Mouse (Mus musculus) heart, embryonic 14.5 days (tissue): Measurements from ENCODE around the gene Cacna2d4. TPM values are rescaled to one million over a fixed set of nuclear protein-coding genes. Genes with fewer than 3 reads are reported as not detected.

ENCODE experiments used
- ATAC-seq: fragments of 200-750 bp; cut with Nextera tagmentation; 2 replicates; pipeline ENCODE4 v1.8.0; 2017; ENCODE audit warnings: low read depth, moderate TSS enrichment; ENCODE audit not compliant: insufficient number of reproducible peaks, insufficient read depth, low FRiP score
- H3K27ac ChIP-seq, 2 experiments: fragments of 200-500 bp in 1 of 2; fragments of 300-500 bp in 1 of 2; sonication (generic) in 1 of 2; replicated peaks in 1 of 2; 2 replicates each; pipeline ENCODE4 v1.5.1; 2012 to 2014; ENCODE audit warnings: low read depth in 2 of 2, low read length in 2 of 2, control low read depth in 1 of 2, mild to moderate bottlenecking in 1 of 2, mixed read lengths in 1 of 2; ENCODE audit not compliant: control insufficient read depth in 1 of 2, insufficient read depth in 1 of 2
- H3K27me3 ChIP-seq: fragments of 300-500 bp; sonication (generic); 2 replicates; pipeline ENCODE4 v1.6.1; 2014; ENCODE audit warnings: mild to moderate bottlenecking, low read length, control low read depth; ENCODE audit not compliant: control insufficient read depth, insufficient read depth
- H3K36me3 ChIP-seq: fragments of 300-500 bp; sonication (generic); 2 replicates; pipeline ENCODE4 v1.6.1; 2014; ENCODE audit warnings: mild to moderate bottlenecking, control low read depth, low read length, mixed read lengths; ENCODE audit not compliant: control insufficient read depth, insufficient read depth
- H3K4me1 ChIP-seq, 2 experiments: fragments of 200-500 bp in 1 of 2; fragments of 300-500 bp in 1 of 2; sonication (generic) in 1 of 2; 2 replicates each; pipeline ENCODE4 v1.6.1; 2012 to 2014; ENCODE audit warnings: low read length in 2 of 2, control low read depth in 1 of 2, mixed read lengths in 1 of 2; ENCODE audit not compliant: control insufficient read depth in 2 of 2, insufficient read depth in 2 of 2
- H3K4me2 ChIP-seq: fragments of 300-500 bp; sonication (generic); 2 replicates; pipeline ENCODE4 v1.6.1; 2014; ENCODE audit warnings: mild to moderate bottlenecking, low read length
- H3K4me3 ChIP-seq, 2 experiments: fragments of 200-500 bp in 1 of 2; fragments of 300-500 bp in 1 of 2; sonication (generic) in 1 of 2; 2 replicates each; pipeline ENCODE4 v1.5.1; 2012 to 2014; ENCODE audit warnings: low read length in 2 of 2, mild to moderate bottlenecking in 2 of 2, control low read depth in 1 of 2, low read depth in 1 of 2, moderate library complexity in 1 of 2; ENCODE audit not compliant: control insufficient read depth in 1 of 2, insufficient read depth in 1 of 2
- H3K9ac ChIP-seq: fragments of 300-500 bp; sonication (generic); 2 replicates; pipeline ENCODE4 v1.6.1; 2014; ENCODE audit warnings: mild to moderate bottlenecking, low read length
- H3K9me3 ChIP-seq: fragments of 300-500 bp; sonication (generic); 2 replicates; pipeline ENCODE4 v1.6.1; 2016; ENCODE audit warnings: low read length, control low read depth; ENCODE audit not compliant: control insufficient read depth
- WGBS: fragments of 180-500 bp; shearing (Covaris S2); extraction: QIAGEN DNeasy Blood & Tissue Kit; methylation state at CpG from one replicate; pipeline ENCODE4 v1.1.7; 2014; 5-methylcytosine and 5-hydroxymethylcytosine counted together
- polyA plus RNA-seq: library from polyadenylated mRNA; unstranded; fragments of >200 nt; fragmentation: Nextera tagmentation; extraction: Ambion mirVana; gene quantifications from 2 replicates; pipeline ENCODE4 v1.2.1, GENCODE M21; 2014

Gene Cacna2d4
- polyA plus RNA-seq, 1 experiment from 2014 or later = not detected

- H3K4me2 ChIP-seq = peak within 1 kb of the TSS; percentile 63
- H3K36me3 ChIP-seq = no peaks in the 10 kb centered on the region
- H3K27ac ChIP-seq = no peak within 1 kb of the TSS
- peak within 1 kb of the TSS; percentile 32 to 33 for H3K4me3 ChIP-seq
- 2% methylated on average over 24 of the region's 31 CpGs for WGBS
- no peak for ATAC-seq
- peaks cover 7 to 17% of the 10 kb centered on the region in 2 experiments; a peak in 3 of 4 replicates for H3K4me1 ChIP-seq
- no peaks in the 10 kb centered on the region for H3K9me3 ChIP-seq
- H3K27me3 ChIP-seq = peaks cover 68% of the 10 kb centered on the region
- no peak within 1 kb of the TSS for H3K9ac ChIP-seq
Observed at GRCm38 (mm10) chr6:119330506-119330905, 94.2 kb downstream of the Cacna2d4 start, which contains the start of gene Lrtm2. Lrtm2 (minus strand) TSS chr6:119330766.

- Histone ChIP-seq H3K4me2 (no peak overlapping the region), H3K9ac (no peak overlapping the region), H3K36me3 (no peaks in the 10 kb centered on the region), H3K4me1 (peaks cover 7 to 17% of the 10 kb centered on the region in 2 experiments; a peak in 3 of 4 replicates), H3K9me3 (no peaks in the 10 kb centered on the region), H3K27me3 (peaks cover 53% of the 10 kb centered on the region), H3K4me3 (no peak overlapping the region), H3K27ac (no peak overlapping the region)
- ATAC-seq = no peak
- 15% methylated on average over 1 of the region's 1 CpGs for WGBS
Observed at GRCm38 (mm10) chr6:119332111-119332510, 95.8 kb downstream of the Cacna2d4 start.

GRCm38 (mm10) chr6:119333202-119333601, 96.9 kb downstream of the Cacna2d4 start:
- no peak overlapping the region for H3K9ac ChIP-seq
- H3K4me1 ChIP-seq = peaks cover 7 to 17% of the 10 kb centered on the region in 2 experiments; a peak in 3 of 4 replicates
- no peak overlapping the region for H3K27ac ChIP-seq
- H3K4me2 ChIP-seq = no peak overlapping the region
- no peaks in the 10 kb centered on the region for H3K9me3 ChIP-seq
- 14% methylated on average over 3 of the region's 3 CpGs for WGBS
- H3K27me3 ChIP-seq = peaks cover 42% of the 10 kb centered on the region
- no peaks in the 10 kb centered on the region for H3K36me3 ChIP-seq
- no peak for ATAC-seq
- H3K4me3 ChIP-seq = no peak overlapping the region

- no peak for ATAC-seq
- Histone ChIP-seq H3K4me2 (no peak overlapping the region), H3K27ac (no peak overlapping the region), H3K4me3 (no peak overlapping the region), H3K9me3 (no peaks in the 10 kb centered on the region), H3K9ac (no peak overlapping the region), H3K4me1 (peaks cover 7 to 15% of the 10 kb centered on the region in 2 experiments; a peak in 3 of 4 replicates), H3K27me3 (peaks cover 39% of the 10 kb centered on the region), H3K36me3 (no peaks in the 10 kb centered on the region)
- WGBS = 29% methylated on average over 3 of the region's 3 CpGs
Observed at GRCm38 (mm10) chr6:119333831-119334230, 97.5 kb downstream of the Cacna2d4 start.

GRCm38 (mm10) chr6:119336124-119336523, 99.8 kb downstream of the Cacna2d4 start:
- H3K9ac ChIP-seq = no peak overlapping the region
- no peaks in the 10 kb centered on the region for H3K9me3 ChIP-seq
- 57% methylated on average over 7 of the region's 7 CpGs for WGBS
- H3K27me3 ChIP-seq = peaks cover 17% of the 10 kb centered on the region
- no peak for ATAC-seq
- H3K27ac ChIP-seq = no peak overlapping the region
- no peaks in the 10 kb centered on the region for H3K36me3 ChIP-seq
- H3K4me3 ChIP-seq = no peak overlapping the region
- H3K4me1 ChIP-seq = no peaks in the 10 kb centered on the region
- no peak overlapping the region for H3K4me2 ChIP-seq

GRCm38 (mm10) chr6:119337287-119337686, 101.0 kb downstream of the Cacna2d4 start:
- no peak overlapping the region for H3K4me2 ChIP-seq
- H3K27me3 ChIP-seq = peaks cover 5% of the 10 kb centered on the region; the same call in 1 of the 2 replicates
- H3K9me3 ChIP-seq = no peaks in the 10 kb centered on the region
- ATAC-seq = no peak
- no peaks in the 10 kb centered on the region for H3K4me1 ChIP-seq
- no peak overlapping the region for H3K9ac ChIP-seq
- no peaks in the 10 kb centered on the region for H3K36me3 ChIP-seq
- no peak overlapping the region for H3K27ac ChIP-seq
- H3K4me3 ChIP-seq = no peak overlapping the region
- 82% methylated on average over 3 of the region's 3 CpGs for WGBS

GRCm38 (mm10) chr6:119338121-119338912, 102.0 kb downstream of the Cacna2d4 start:
- no peak for ATAC-seq
- no peaks in the 10 kb centered on the region for H3K9me3 ChIP-seq
- H3K4me2 ChIP-seq = no peak overlapping the region
- no peaks in the 10 kb centered on the region for H3K36me3 ChIP-seq
- H3K4me1 ChIP-seq = no peaks in the 10 kb centered on the region
- H3K4me3 ChIP-seq = no peak overlapping the region
- no peak overlapping the region for H3K27ac ChIP-seq
- no peaks in the 10 kb centered on the region for H3K27me3 ChIP-seq
- 45% methylated on average over 11 of the region's 11 CpGs for WGBS
- H3K9ac ChIP-seq = no peak overlapping the region
